Mouse (Mus musculus) small intestine, adult 2 months (tissue): ENCODE measurements at regions not wholly inside any gene's neighbourhood (a gene's known extent, or its start where the extent isn't known, plus 50 kb on each side); places are given as distances from the start of the nearest gene placed in this dataset.

Source experiments
- CTCF ChIP-seq: fragments of 200-500 bp; IDR thresholded peaks from 2 replicates; pipeline ENCODE4 v1.5.1; 2012; ENCODE audit warnings: low read depth, mild to moderate bottlenecking, control low read depth, inconsistent platforms, low read length, moderate library complexity, mixed read lengths; ENCODE audit not compliant: insufficient replicate concordance, insufficient read length; ENCODE audit errors: extremely low read depth
- POLR2A ChIP-seq: fragments of 200-500 bp; IDR thresholded peaks from 2 replicates; pipeline ENCODE4 v1.6.1; 2012; ENCODE audit warnings: low read depth, mild to moderate bottlenecking, control low read depth, inconsistent platforms, low read length, moderate library complexity

GRCm38 (mm10) chr4:105904896-105905295 lies 115.2 kb downstream of the Gm12728 start:
- TF ChIP-seq CTCF (no peak), POLR2A (no peak)
